Mouse (Mus musculus): ENCODE measurements around the gene Rnasek. TPM values are rescaled to one million over a fixed set of nuclear protein-coding genes. Genes with fewer than 3 reads are reported as not detected.

The Rnasek gene
- polyA plus RNA-seq, 1 experiment, result 359 TPM

- no peak for DNase-seq
- WGBS, result 49% methylated on average over 8 of the region's 8 CpGs
- Histone ChIP-seq H3K4me1 (ENCODE audit: control insufficient read depth, insufficient read depth, low read length) (peaks cover 10% of the 10 kb centered on the region), H3K27me3 (ENCODE audit: control insufficient read depth, insufficient read depth, low read length) (no peaks in the 10 kb centered on the region), H3K4me3 (replicated peaks; ENCODE audit: insufficient read depth, low read depth, low read length) (peak overlapping the region; percentile 52), H3K27ac (ENCODE audit: insufficient read depth, low read length) (peak overlapping the region; percentile 39; the same call in 1 of the 2 replicates)
- TF ChIP-seq POLR2A (IDR thresholded peaks at IDR 0.05; ENCODE audit: borderline replicate concordance, insufficient read depth, low read length), result no peak
- TF ChIP-seq CTCF (IDR thresholded peaks at IDR 0.05; ENCODE audit: borderline replicate concordance, insufficient read depth, low read depth, low read length), result no peak
Observed at GRCm38 (mm10) chr11:70234497-70234896, 5.1 kb downstream of the Rnasek start.

GRCm38 (mm10) chr11:70234037-70234436 lies 5.6 kb downstream of the Rnasek start:
- 30% methylated on average over 5 of the region's 5 CpGs for WGBS
- peak overlapping the region; percentile 52 for H3K4me3 ChIP-seq (replicated peaks; ENCODE audit: insufficient read depth, low read depth, low read length)
- TF ChIP-seq POLR2A (IDR thresholded peaks at IDR 0.05; ENCODE audit: borderline replicate concordance, insufficient read depth, low read length) (no peak), CTCF (IDR thresholded peaks at IDR 0.05; ENCODE audit: borderline replicate concordance, insufficient read depth, low read depth, low read length) (no peak)
- no peaks in the 10 kb centered on the region for H3K27me3 ChIP-seq (ENCODE audit: control insufficient read depth, insufficient read depth, low read length)
- H3K4me1 ChIP-seq (ENCODE audit: control insufficient read depth, insufficient read depth, low read length), result peaks cover 10% of the 10 kb centered on the region
- peak overlapping the region; percentile 39; the same call in 1 of the 2 replicates for H3K27ac ChIP-seq (ENCODE audit: insufficient read depth, low read length)
- DNase-seq, result peak in 1 of 2 experiments; percentile 40

GRCm38 (mm10) chr11:70233016-70233415 lies 6.6 kb downstream of the Rnasek start:
- WGBS, result 2% methylated on average over 8 of the region's 8 CpGs
- peaks cover 10% of the 10 kb centered on the region for H3K4me1 ChIP-seq (ENCODE audit: control insufficient read depth, insufficient read depth, low read length)
- H3K27me3 ChIP-seq (ENCODE audit: control insufficient read depth, insufficient read depth, low read length), result no peaks in the 10 kb centered on the region

GRCm38 (mm10) chr11:70232546-70232945 lies 7.1 kb downstream of the Rnasek start:
- TF ChIP-seq CTCF (IDR thresholded peaks at IDR 0.05; ENCODE audit: borderline replicate concordance, insufficient read depth, low read depth, low read length), result no peak
- no peak for TF ChIP-seq POLR2A (IDR thresholded peaks at IDR 0.05; ENCODE audit: borderline replicate concordance, insufficient read depth, low read length)
- peak overlapping the region; percentile 86 for H3K27ac ChIP-seq (ENCODE audit: insufficient read depth, low read length)
- WGBS, result 6% methylated on average over 10 of the region's 10 CpGs

More at GRCm38 (mm10) chr11:70233016-70233415, 6.6 kb downstream of the Rnasek start:
- peak overlapping the region; percentile 86 for H3K27ac ChIP-seq (ENCODE audit: insufficient read depth, low read length)
- DNase-seq, result peak in 1 of 2 experiments; percentile 71
- TF ChIP-seq POLR2A (IDR thresholded peaks at IDR 0.05; ENCODE audit: borderline replicate concordance, insufficient read depth, low read length) (0 out of 2 replicates have a peak, but pooled peaks have one; percentile 21), CTCF (IDR thresholded peaks at IDR 0.05; ENCODE audit: borderline replicate concordance, insufficient read depth, low read depth, low read length) (no peak)
- H3K4me3 ChIP-seq (replicated peaks; ENCODE audit: insufficient read depth, low read depth, low read length), result peak overlapping the region; percentile 80

GRCm38 (mm10) chr11:70230239-70230727 lies 9.4 kb downstream of the Rnasek start:
- Histone ChIP-seq H3K4me1 (ENCODE audit: control insufficient read depth, insufficient read depth, low read length) (peaks cover 13% of the 10 kb centered on the region), H3K27me3 (ENCODE audit: control insufficient read depth, insufficient read depth, low read length) (no peaks in the 10 kb centered on the region), H3K27ac (ENCODE audit: insufficient read depth, low read length) (no peak overlapping the region), H3K4me3 (replicated peaks; ENCODE audit: insufficient read depth, low read depth, low read length) (no peak overlapping the region)
- WGBS, result 1% methylated on average over 32 of the region's 32 CpGs
- TF ChIP-seq CTCF (IDR thresholded peaks at IDR 0.05; ENCODE audit: borderline replicate concordance, insufficient read depth, low read depth, low read length) (peak; percentile 93), POLR2A (IDR thresholded peaks at IDR 0.05; ENCODE audit: borderline replicate concordance, insufficient read depth, low read length) (no peak)
- peak; percentile 80 to 86 for DNase-seq

More at GRCm38 (mm10) chr11:70232546-70232945, 7.1 kb downstream of the Rnasek start:
- Histone ChIP-seq H3K27me3 (ENCODE audit: control insufficient read depth, insufficient read depth, low read length) (no peaks in the 10 kb centered on the region), H3K4me1 (ENCODE audit: control insufficient read depth, insufficient read depth, low read length) (peaks cover 10% of the 10 kb centered on the region), H3K4me3 (replicated peaks; ENCODE audit: insufficient read depth, low read depth, low read length) (peak overlapping the region; percentile 80)
- peak; percentile 71 to 85 for DNase-seq

GRCm38 (mm10) chr11:70229260-70230010 lies 10.2 kb downstream of the Rnasek start, which contains the start of gene Bcl6b:
Gene Bcl6b, minus strand, starts transcription at chr11:70229798.
- 2% methylated on average over 39 of the region's 39 CpGs for WGBS

GRCm38 (mm10) chr11:70228828-70229227 lies 10.8 kb downstream of the Rnasek start:
- WGBS, result under 1% methylated on average over 19 of the region's 19 CpGs
- DNase-seq, result peak; percentile 82 to 85
- H3K4me3 ChIP-seq (replicated peaks; ENCODE audit: insufficient read depth, low read depth, low read length), result peak overlapping the region; percentile 32
- H3K27me3 ChIP-seq (ENCODE audit: control insufficient read depth, insufficient read depth, low read length), result no peaks in the 10 kb centered on the region
- H3K27ac ChIP-seq (ENCODE audit: insufficient read depth, low read length), result no peak overlapping the region
- no peak for TF ChIP-seq CTCF (IDR thresholded peaks at IDR 0.05; ENCODE audit: borderline replicate concordance, insufficient read depth, low read depth, low read length)
- TF ChIP-seq POLR2A (IDR thresholded peaks at IDR 0.05; ENCODE audit: borderline replicate concordance, insufficient read depth, low read length), result peak; percentile 40; the same call in 1 of the 2 replicates
- peaks cover 3% of the 10 kb centered on the region for H3K4me1 ChIP-seq (ENCODE audit: control insufficient read depth, insufficient read depth, low read length)

More at GRCm38 (mm10) chr11:70229260-70230010, 10.2 kb downstream of the Rnasek start, which contains the start of gene Bcl6b:
- Histone ChIP-seq H3K4me1 (ENCODE audit: control insufficient read depth, insufficient read depth, low read length) (peaks cover 8% of the 10 kb centered on the region), H3K27me3 (ENCODE audit: control insufficient read depth, insufficient read depth, low read length) (no peaks in the 10 kb centered on the region), H3K27ac (ENCODE audit: insufficient read depth, low read length) (no peak within 1 kb of the TSS), H3K4me3 (replicated peaks; ENCODE audit: insufficient read depth, low read depth, low read length) (peak within 1 kb of the TSS; percentile 32)
- no peak for DNase-seq
- TF ChIP-seq POLR2A (IDR thresholded peaks at IDR 0.05; ENCODE audit: borderline replicate concordance, insufficient read depth, low read length) (no peak), CTCF (IDR thresholded peaks at IDR 0.05; ENCODE audit: borderline replicate concordance, insufficient read depth, low read depth, low read length) (no peak)
